Mouse (Mus musculus): Measurements from ENCODE around the gene Thoc6. TPM values are rescaled to one million over a fixed set of nuclear protein-coding genes. Genes with fewer than 3 reads are reported as not detected.

The Thoc6 gene
- total RNA-seq (2015) (26.5 and 26.8 TPM in 2 replicates), total RNA-seq (2017) (38.5 and 45.2 TPM in 2 replicates)

GRCm38 (mm10) chr17:23673424-23674073 is at the start of gene Thoc6, which contains the start of gene Hcfc1r1:
Gene Thoc6, minus strand, starts transcription at chr17:23673882.
Gene Hcfc1r1, plus strand, starts transcription at chr17:23673596.
- peak; percentile 84 for ATAC-seq (ENCODE audit: poor library complexity, severe bottlenecking)

- ATAC-seq (ENCODE audit: poor library complexity, severe bottlenecking) = no peak
Measured at GRCm38 (mm10) chr17:23722376-23723125, 48.9 kb upstream of the Thoc6 start, which contains the start of gene 1520401A03Rik. Gene 1520401A03Rik, minus strand, starts transcription at chr17:23722783.

GRCm38 (mm10) chr17:23721886-23722285 is 48.2 kb upstream of the Thoc6 start:
- no peak for ATAC-seq (ENCODE audit: poor library complexity, severe bottlenecking)

GRCm38 (mm10) chr17:23719455-23719854 is 45.8 kb upstream of the Thoc6 start:
- no peak for ATAC-seq (ENCODE audit: poor library complexity, severe bottlenecking)

- ATAC-seq (ENCODE audit: poor library complexity, severe bottlenecking) = no peak
Measured at GRCm38 (mm10) chr17:23717003-23717402, 43.3 kb upstream of the Thoc6 start.

- peak; percentile 80 for ATAC-seq (ENCODE audit: poor library complexity, severe bottlenecking)
Measured at GRCm38 (mm10) chr17:23706212-23706611, 32.5 kb upstream of the Thoc6 start.

- ATAC-seq (ENCODE audit: poor library complexity, severe bottlenecking) = no peak
Measured at GRCm38 (mm10) chr17:23705525-23706104, 31.9 kb upstream of the Thoc6 start.

- no peak for ATAC-seq (ENCODE audit: poor library complexity, severe bottlenecking)
Measured at GRCm38 (mm10) chr17:23704741-23705140, 31.1 kb upstream of the Thoc6 start.

GRCm38 (mm10) chr17:23703301-23703700 is 29.6 kb upstream of the Thoc6 start:
- ATAC-seq (ENCODE audit: poor library complexity, severe bottlenecking) = no peak

- ATAC-seq (ENCODE audit: poor library complexity, severe bottlenecking) = peak; percentile 98
Measured at GRCm38 (mm10) chr17:23700079-23700478, 26.4 kb upstream of the Thoc6 start.

GRCm38 (mm10) chr17:23699131-23700077 is 25.7 kb upstream of the Thoc6 start:
- ATAC-seq (ENCODE audit: poor library complexity, severe bottlenecking) = no peak; the same call in 1 of the 2 replicates

- ATAC-seq (ENCODE audit: poor library complexity, severe bottlenecking) = no peak
Measured at GRCm38 (mm10) chr17:23695801-23696200, 22.1 kb upstream of the Thoc6 start.

GRCm38 (mm10) chr17:23694491-23694890 is 20.8 kb upstream of the Thoc6 start:
- ATAC-seq (ENCODE audit: poor library complexity, severe bottlenecking) = no peak

GRCm38 (mm10) chr17:23683856-23684672 is 10.4 kb upstream of the Thoc6 start, which contains the start of gene Cldn9:
Gene Cldn9, minus strand, starts transcription at chr17:23684026.
- no peak for ATAC-seq (ENCODE audit: poor library complexity, severe bottlenecking)

- no peak for ATAC-seq (ENCODE audit: poor library complexity, severe bottlenecking)
Measured at GRCm38 (mm10) chr17:23683226-23683625, 9.5 kb upstream of the Thoc6 start.

- no peak for ATAC-seq (ENCODE audit: poor library complexity, severe bottlenecking)
Measured at GRCm38 (mm10) chr17:23682530-23682929, 8.8 kb upstream of the Thoc6 start.

GRCm38 (mm10) chr17:23682092-23682491 is 8.4 kb upstream of the Thoc6 start:
- no peak for ATAC-seq (ENCODE audit: poor library complexity, severe bottlenecking)

- no peak for ATAC-seq (ENCODE audit: poor library complexity, severe bottlenecking)
Measured at GRCm38 (mm10) chr17:23681086-23681485, 7.4 kb upstream of the Thoc6 start.

- no peak for ATAC-seq (ENCODE audit: poor library complexity, severe bottlenecking)
Measured at GRCm38 (mm10) chr17:23680336-23680735, 6.7 kb upstream of the Thoc6 start.

All from megakaryocyte, adult 5-6 weeks (primary cell).